Mouse (Mus musculus) gastrocnemius, adult 18-20 months (tissue): ENCODE data around the gene Stau1. TPM values are rescaled to one million over a fixed set of nuclear protein-coding genes. Genes with fewer than 3 reads are reported as not detected.

Source experiments
- DNase-seq: peaks from one replicate; pipeline ENCODE4 v3.0.0; 2021; ENCODE audit warnings: low spot score
- total RNA-seq, 2 experiments: library from RNA; stranded (reverse); gene quantifications; 2 replicates each; pipeline ENCODE4 v1.2.3; 2021

Gene Stau1
- total RNA-seq, 2 experiments from 2014 or later: 35.7 to 38.2 TPM

- no peak for DNase-seq
These were observed 891 bp downstream of the Stau1 start for GRCm38 (mm10) chr2:166995021-166995795.

GRCm38 (mm10) chr2:166991945-166992344 is 4.2 kb downstream of the Stau1 start:
- no peak for DNase-seq

- DNase-seq: no peak
These were observed 5.2 kb downstream of the Stau1 start for GRCm38 (mm10) chr2:166990861-166991260.

- DNase-seq: no peak
These were observed 12.7 kb downstream of the Stau1 start for GRCm38 (mm10) chr2:166983351-166983894.

DNA sequence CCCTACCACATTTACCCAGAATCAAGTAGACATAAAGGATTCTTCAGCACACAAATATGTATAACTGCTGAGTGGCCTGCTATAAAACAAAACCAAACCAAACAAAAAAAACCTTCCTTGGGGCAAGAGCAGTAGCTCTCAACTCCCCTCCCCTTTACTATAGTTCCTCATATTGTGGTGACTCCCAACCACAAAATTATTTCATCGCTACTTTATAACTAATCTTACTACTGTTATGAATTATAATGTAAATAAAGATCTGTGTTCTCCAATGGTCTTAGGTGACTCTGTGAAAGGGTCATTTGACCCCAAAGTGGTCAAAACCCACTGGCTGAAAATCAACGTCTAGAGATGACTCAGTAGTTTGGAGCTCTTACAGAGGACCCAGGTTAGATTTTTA is 15.9 kb downstream of the Stau1 start:
- DNase-seq: no peak

DNA sequence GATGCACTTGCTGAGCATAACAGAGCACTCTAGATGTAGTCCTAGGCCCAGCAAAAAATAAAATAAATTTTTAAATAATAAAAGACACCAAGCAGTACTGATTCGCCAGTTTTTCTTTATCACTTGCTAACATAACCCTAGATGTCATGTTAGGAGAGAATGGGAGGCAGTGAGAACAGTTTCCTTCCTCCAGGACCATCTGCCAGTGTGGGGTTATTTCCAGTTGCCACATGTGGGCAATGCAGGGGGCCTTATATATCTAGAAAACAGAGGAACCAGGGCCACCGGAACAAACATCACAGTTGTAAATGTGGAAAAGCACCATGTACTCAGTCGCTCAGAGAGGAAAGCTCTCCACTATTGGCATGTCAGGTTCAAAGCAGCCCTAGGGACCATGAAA is 18.6 kb downstream of the Stau1 start:
- no peak for DNase-seq

DNA sequence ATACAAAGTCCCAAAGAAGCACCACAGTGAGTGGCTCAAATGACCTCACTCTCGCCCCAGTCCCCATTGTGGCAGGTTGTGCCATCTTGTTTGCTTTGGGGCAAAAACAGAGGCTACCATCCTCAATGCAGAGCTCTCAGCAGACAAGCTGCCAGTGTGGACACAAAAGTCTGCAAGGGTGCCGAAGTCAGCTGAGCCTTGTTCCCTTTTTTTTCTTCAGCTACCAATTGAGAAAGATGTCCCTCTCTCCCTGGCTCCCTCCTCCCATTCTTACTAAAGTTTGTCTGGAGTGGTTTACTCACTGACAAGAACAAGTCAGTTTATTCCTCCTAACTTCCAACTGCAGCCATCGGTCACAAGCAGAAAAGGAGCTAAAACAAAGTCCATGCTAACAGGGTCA is 19.7 kb downstream of the Stau1 start:
- peak; percentile 14 for DNase-seq

DNA sequence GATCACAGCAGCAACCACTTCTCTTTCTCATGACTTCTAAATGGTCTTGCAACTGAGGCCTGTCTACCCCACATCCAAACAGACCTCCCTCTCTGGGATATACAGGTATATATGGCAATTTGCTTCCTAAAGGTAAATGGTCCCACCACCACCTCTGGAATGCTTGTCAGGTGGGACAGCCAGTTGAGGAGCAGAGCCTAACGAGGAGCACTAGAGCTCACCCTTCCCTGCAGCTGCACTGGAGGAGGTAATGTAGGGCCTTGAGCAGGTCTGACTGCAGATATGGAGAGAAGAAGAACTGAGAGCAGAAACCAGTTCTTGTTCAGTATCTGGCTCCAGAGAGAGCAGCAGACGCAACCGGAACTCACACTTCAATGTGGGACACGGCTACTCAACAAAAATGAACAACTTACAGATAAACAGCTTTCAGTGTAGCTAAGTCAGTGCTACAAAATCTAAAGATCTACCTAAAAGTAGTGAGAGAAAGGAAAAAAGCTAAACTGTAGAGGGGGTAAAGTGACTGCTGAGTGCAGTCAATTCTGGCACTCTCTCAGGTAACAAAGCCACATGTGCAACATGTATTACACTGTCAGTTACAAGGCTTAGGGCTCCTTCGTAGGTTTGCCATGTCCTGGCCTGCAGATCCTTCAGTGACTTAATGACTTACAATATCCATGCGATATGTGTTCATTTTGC is 21.8 kb downstream of the Stau1 start:
- no peak for DNase-seq

DNA sequence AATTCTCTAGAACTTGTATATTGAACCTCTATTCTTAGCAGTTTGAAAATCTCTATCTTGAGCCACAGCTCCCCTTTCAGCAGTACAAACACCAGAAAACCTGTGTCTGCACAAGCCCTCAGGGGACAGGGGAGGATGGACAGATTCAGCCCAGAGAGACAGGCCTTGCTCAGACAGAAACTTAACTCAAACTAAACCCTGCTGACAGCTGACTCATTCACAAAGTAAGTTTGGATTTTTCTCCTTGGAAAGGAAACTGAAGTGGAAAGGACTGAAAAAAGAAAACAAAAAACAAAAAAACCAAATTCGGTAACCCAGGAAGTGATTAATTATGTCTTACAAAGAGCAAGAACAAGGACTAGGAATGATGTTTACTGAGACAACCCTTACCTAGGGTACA is 22.9 kb downstream of the Stau1 start:
- no peak for DNase-seq

GRCm38 (mm10) chr2:166964773-166965172 is 31.3 kb downstream of the Stau1 start:
- no peak for DNase-seq

- no peak for DNase-seq
These were observed 32.8 kb downstream of the Stau1 start for GRCm38 (mm10) chr2:166963257-166963656.

DNA sequence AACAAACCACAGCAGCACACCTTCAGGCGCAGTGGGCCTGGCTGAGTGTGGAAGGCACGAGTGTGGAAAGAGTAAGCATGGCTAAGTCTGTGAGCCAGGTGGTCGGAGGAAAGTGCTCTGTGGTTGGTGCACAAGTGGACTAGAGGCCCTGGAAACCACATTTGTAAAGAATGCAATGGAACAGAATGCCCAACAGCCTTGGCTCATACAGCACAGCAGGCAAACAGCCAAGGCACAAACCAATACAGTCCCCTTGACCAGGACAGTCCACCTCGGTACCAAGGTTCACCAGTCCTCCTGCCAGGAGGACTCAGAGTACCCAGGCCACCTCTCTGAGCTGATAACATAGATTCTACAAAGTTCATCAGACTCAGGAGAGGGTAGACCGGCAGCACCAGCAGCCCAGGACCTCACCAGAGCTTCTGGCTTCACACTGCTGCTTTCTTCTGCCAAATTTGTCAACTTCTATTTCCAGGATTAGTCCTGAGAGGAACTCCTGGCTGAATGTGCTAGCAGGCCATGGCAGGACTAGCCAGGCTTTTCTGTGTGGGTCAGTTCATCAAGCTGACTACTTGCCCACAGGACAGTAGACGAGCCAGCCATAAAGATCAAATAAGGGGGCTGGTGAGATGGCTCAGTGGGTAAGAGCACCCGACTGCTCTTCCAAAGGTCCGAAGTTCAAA is 35.3 kb downstream of the Stau1 start:
- peak; percentile 30 for DNase-seq

GRCm38 (mm10) chr2:166956805-166957204 is 39.3 kb downstream of the Stau1 start:
- peak; percentile 74 for DNase-seq

- no peak for DNase-seq
These were observed 43.9 kb downstream of the Stau1 start for GRCm38 (mm10) chr2:166952151-166952550.

- DNase-seq: no peak
These were observed 45.0 kb downstream of the Stau1 start for GRCm38 (mm10) chr2:166950853-166951648.

GRCm38 (mm10) chr2:166948936-166949335 is 47.2 kb downstream of the Stau1 start:
- DNase-seq: no peak

DNA sequence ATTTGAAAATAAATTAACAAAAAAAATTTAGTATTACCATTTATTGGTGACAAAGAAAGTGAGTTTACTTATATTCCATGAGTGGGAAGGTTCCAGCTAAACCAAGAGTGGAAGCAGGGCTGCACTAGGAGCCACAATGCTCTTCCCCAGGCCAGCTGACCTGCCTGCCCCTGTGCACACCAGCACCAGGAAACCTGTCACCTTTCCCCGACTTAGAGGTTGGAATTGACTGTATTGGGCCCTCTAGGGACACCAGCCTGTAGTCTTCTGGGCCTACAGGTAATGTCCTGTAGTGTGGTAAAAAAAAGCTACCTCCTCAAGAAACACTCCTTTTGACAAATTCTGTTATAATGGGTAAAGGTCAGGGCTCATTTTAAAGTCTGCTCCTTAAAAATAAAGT is 47.9 kb downstream of the Stau1 start:
- no peak for DNase-seq

DNA sequence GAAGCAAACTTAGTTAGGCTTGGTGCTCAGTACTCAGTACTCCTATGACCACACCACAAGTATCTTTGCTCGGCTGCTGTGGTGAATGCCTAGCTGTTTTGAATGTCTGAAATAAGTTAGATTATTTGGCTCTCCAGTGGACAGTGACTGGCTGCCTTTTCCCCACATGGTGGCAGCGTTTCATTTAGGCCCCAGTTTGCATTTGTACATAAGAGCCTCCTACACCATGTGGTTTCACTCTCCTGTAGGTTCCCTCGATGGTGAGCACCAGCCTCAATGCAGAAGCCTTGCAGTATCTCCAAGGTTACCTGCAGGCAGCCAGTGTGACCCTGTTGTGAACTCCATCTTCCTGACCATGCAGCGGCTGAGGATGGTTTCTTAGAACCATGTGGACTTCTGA is 50.6 kb downstream of the Stau1 start:
- no peak for DNase-seq

DNA sequence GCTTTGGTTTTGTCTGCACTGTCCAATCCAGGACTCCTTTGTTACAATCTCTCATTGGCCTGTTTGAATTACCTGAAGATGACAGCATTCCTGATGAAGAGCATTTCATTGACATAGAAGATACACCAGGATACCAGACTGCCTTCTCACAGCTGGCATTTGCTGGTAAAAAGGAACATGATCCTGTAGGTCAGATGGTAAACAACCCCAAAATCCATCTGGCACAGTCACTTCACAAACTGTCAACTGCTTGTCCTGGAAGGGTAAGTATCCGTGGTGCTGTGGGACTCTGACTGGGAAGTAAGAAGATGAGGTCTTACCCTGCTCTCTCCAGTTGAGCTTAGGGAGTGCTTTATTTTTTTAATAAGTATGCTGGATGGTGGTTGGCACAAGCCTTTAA is 51.8 kb downstream of the Stau1 start:
- peak; percentile 26 for DNase-seq

GRCm38 (mm10) chr2:166943146-166943545 is 53.0 kb downstream of the Stau1 start:
- no peak for DNase-seq

- DNase-seq: no peak
These were observed 59.9 kb downstream of the Stau1 start for GRCm38 (mm10) chr2:166936166-166936565.
